Mouse (Mus musculus): ENCODE data around the gene Ankrd22. TPM values are rescaled to one million over a fixed set of nuclear protein-coding genes. Genes with fewer than 3 reads are reported as not detected.

Gene Ankrd22
- polyA plus RNA-seq, 1 experiment from 2014 or later, result 0.79 TPM

DNA sequence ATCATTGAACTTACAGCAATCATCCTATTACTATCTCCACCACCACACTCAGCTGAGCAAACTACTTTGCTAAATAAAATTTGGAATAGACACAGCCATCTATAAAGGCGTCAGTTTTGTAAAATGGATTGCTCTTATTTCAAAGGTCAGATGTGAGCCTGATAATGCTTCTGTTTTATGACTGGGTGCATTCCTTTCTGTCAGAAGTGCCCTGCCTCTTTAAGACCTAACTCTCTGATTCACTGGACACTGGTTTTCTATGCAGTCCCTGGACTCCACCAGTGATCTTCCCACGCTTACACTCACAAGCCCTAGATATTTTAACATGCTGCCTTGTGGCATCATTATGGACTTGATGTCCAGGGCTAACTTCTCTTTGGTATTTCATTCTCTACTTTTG is 87.7 kb downstream of the Ankrd22 start:
- H3K36me3 ChIP-seq (ENCODE audit: control insufficient read depth, insufficient read depth), result no peaks in the 10 kb centered on the region
- no peak overlapping the region for H3K9ac ChIP-seq (ENCODE audit: low read length)
- no peaks in the 10 kb centered on the region for H3K9me3 ChIP-seq (replicated peaks; ENCODE audit: control insufficient read depth, low read length)
- H3K27me3 ChIP-seq (ENCODE audit: control insufficient read depth, insufficient read depth, low read length), result no peaks in the 10 kb centered on the region
- no peak for ATAC-seq (replicated peaks; ENCODE audit: extremely low read depth, insufficient read depth, low FRiP score)
- no peak overlapping the region for H3K4me3 ChIP-seq (ENCODE audit: low read length)
- no peaks in the 10 kb centered on the region for H3K4me1 ChIP-seq (ENCODE audit: control insufficient read depth, insufficient read depth, low read length)
- 62% methylated on average over 2 of the region's 2 CpGs for WGBS
- no peak overlapping the region for H3K4me2 ChIP-seq (ENCODE audit: low read depth, low read length)
- no peak overlapping the region for H3K27ac ChIP-seq (ENCODE audit: low read length)

DNA sequence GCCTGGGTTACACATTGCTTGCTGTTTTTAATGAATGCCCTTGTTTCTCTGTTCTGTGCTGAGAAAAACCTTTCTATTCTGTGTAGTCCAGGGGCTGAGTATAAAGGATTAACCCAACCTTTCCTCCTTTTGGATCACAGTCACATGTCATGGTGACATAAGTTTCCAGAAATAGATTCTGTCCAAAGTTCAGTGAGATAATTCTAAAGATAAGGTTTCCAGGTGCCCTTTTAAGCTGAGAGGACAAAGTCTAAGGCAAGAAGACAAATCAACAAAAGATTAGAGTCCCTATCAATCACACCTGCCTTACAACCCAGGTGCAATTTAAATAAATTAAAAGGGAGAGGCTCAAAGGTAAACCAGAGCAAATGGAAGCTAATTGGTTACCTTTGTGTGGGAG is 91.6 kb downstream of the Ankrd22 start:
- H3K36me3 ChIP-seq (ENCODE audit: control insufficient read depth, insufficient read depth), result no peaks in the 10 kb centered on the region
- H3K9me3 ChIP-seq (replicated peaks; ENCODE audit: control insufficient read depth, low read length), result no peaks in the 10 kb centered on the region
- no peak for ATAC-seq (replicated peaks; ENCODE audit: extremely low read depth, insufficient read depth, low FRiP score)
- no peak overlapping the region for H3K9ac ChIP-seq (ENCODE audit: low read length)
- no peak overlapping the region for H3K27ac ChIP-seq (ENCODE audit: low read length)
- H3K4me3 ChIP-seq (ENCODE audit: low read length), result no peak overlapping the region
- H3K4me2 ChIP-seq (ENCODE audit: low read depth, low read length), result no peak overlapping the region
- no peaks in the 10 kb centered on the region for H3K4me1 ChIP-seq (ENCODE audit: control insufficient read depth, insufficient read depth, low read length)
- H3K27me3 ChIP-seq (ENCODE audit: control insufficient read depth, insufficient read depth, low read length), result no peaks in the 10 kb centered on the region

Other genes starting within 250 kb of the Ankrd22 start
- gene Lipf, start 204.9 kb downstream of the Ankrd22 start, polyA plus RNA-seq (2015; fragmentation: Nextera tagmentation; extraction: Ambion mirVana), result not detected in 2 replicates
- gene Lipk, start 157.8 kb downstream of the Ankrd22 start, polyA plus RNA-seq (2015; fragmentation: Nextera tagmentation; extraction: Ambion mirVana), result not detected in 2 replicates
- not detected in 2 replicates for gene Lipn, start 98.7 kb downstream of the Ankrd22 start, polyA plus RNA-seq (2015; fragmentation: Nextera tagmentation; extraction: Ambion mirVana)
- gene Lipm, start 65.1 kb downstream of the Ankrd22 start, polyA plus RNA-seq (2015; fragmentation: Nextera tagmentation; extraction: Ambion mirVana), result 0.10 and 0.30 TPM in 2 replicates
- 10.0 and 10.6 TPM in 2 replicates for gene Stambpl1, start 26.2 kb upstream of the Ankrd22 start, polyA plus RNA-seq (2015; fragmentation: Nextera tagmentation; extraction: Ambion mirVana)
- gene Acta2, start 89.5 kb upstream of the Ankrd22 start, polyA plus RNA-seq (2015; fragmentation: Nextera tagmentation; extraction: Ambion mirVana), result 1,155 and 1,297 TPM in 2 replicates
- 5.8 and 6.6 TPM in 2 replicates for gene Fas, start 124.6 kb upstream of the Ankrd22 start, polyA plus RNA-seq (2015; fragmentation: Nextera tagmentation; extraction: Ambion mirVana)

All from heart, embryonic 16.5 days (tissue).